Mouse (Mus musculus): ENCODE measurements around the gene Plagl2. TPM values are rescaled to one million over a fixed set of nuclear protein-coding genes. Genes with fewer than 3 reads are reported as not detected.

Gene Plagl2
- polyA plus RNA-seq, 1 experiment = 13.6 TPM

DNA sequence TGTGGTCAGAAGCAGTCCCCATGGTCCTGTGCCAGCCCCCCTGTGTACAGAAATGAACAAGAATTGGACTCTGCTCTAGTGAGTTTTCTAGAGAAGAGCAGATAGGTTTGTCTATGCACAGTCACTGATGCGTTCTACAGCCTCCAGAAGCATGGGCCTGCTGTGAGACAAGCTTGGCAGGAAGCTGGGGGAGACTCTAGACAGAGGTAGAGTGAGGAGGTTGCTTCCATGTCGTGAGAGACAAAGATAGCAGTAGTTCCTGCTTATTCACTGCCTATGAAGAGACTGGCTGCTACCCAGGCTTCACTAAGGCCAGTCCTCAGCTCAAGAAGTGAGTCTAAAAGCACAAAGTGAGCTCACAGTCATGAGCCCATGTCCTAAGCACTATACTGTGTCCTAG, 50.0 kb downstream of the Plagl2 start:
- WGBS = 76% methylated on average over 2 of the region's 2 CpGs
- H3K27ac ChIP-seq (ENCODE audit: insufficient read depth, low read depth, low read length) = no peak overlapping the region
- no peak overlapping the region for H3K4me3 ChIP-seq (ENCODE audit: low read depth, low read length)
- no peak for TF ChIP-seq POLR2A (IDR thresholded peaks at IDR 0.05; ENCODE audit: low read depth, low read length)
- peaks cover 5% of the 10 kb centered on the region; the same call in 1 of the 2 replicates for H3K4me1 ChIP-seq (ENCODE audit: control insufficient read depth, insufficient read depth, insufficient read length, low read length)
- no peaks in the 10 kb centered on the region for H3K27me3 ChIP-seq (ENCODE audit: control insufficient read depth, insufficient read depth, low read length)
- peaks cover 68% of the 10 kb centered on the region for H3K36me3 ChIP-seq (ENCODE audit: control insufficient read depth, insufficient read depth, low read length)

DNA sequence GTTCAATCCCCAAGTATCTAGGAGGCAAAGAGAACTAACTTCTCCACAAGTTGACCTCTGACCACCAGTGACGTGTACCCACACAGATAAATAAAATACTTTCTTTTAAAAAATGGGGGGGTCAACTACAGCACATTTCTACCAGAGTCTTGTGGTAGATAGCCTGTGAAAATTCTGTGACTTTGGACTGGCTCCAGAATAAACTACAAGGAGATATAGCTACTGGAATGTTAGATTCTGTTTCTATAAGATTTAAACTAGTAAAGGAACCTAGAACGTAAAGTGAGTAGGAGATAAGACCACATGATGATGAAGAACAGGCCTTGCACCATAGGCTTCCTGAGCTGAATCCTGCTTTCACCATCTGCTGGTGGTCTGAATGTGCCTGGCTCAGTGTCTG, 53.4 kb downstream of the Plagl2 start:
- WGBS = 83% methylated on average over 2 of the region's 2 CpGs
- Histone ChIP-seq H3K27ac (ENCODE audit: insufficient read depth, low read depth, low read length) (no peak overlapping the region), H3K36me3 (ENCODE audit: control insufficient read depth, insufficient read depth, low read length) (peaks cover 66% of the 10 kb centered on the region), H3K27me3 (ENCODE audit: control insufficient read depth, insufficient read depth, low read length) (no peaks in the 10 kb centered on the region), H3K4me3 (ENCODE audit: low read depth, low read length) (no peak overlapping the region), H3K4me1 (ENCODE audit: control insufficient read depth, insufficient read depth, insufficient read length, low read length) (peaks cover 3% of the 10 kb centered on the region; the same call in 1 of the 2 replicates)
- TF ChIP-seq POLR2A (IDR thresholded peaks at IDR 0.05; ENCODE audit: low read depth, low read length) = no peak
- no peak for TF ChIP-seq CTCF (IDR thresholded peaks at IDR 0.05; ENCODE audit: extremely low read depth, insufficient read length, insufficient replicate concordance, low read depth, low read length)

DNA sequence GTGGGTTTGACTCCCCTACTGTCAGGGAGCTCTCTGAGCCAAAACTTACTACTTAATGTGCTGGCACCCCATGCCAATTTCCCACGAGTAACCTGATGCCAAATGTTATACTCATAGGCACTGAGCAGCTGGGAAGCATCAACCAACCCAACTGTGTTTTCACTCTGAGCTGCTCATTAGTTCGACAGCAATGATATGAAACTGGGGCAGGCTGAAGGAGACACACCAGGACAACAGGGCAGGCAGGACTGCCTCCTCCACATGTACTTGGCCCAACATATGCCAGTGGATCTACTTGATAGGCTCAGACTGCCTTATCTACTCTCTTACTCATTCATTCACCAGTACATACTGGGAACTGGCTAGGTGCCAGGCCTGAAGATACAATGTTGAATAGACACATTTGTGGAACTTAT, 55.0 kb downstream of the Plagl2 start:
- no peaks in the 10 kb centered on the region for H3K27me3 ChIP-seq (ENCODE audit: control insufficient read depth, insufficient read depth, low read length)
- WGBS = 44% methylated on average over 2 of the region's 2 CpGs
- TF ChIP-seq POLR2A (IDR thresholded peaks at IDR 0.05; ENCODE audit: low read depth, low read length) (no peak), CTCF (IDR thresholded peaks at IDR 0.05; ENCODE audit: extremely low read depth, insufficient read length, insufficient replicate concordance, low read depth, low read length) (no peak)
- H3K36me3 ChIP-seq (ENCODE audit: control insufficient read depth, insufficient read depth, low read length) = peaks cover 57% of the 10 kb centered on the region
- peaks cover 3% of the 10 kb centered on the region; the same call in 1 of the 2 replicates for H3K4me1 ChIP-seq (ENCODE audit: control insufficient read depth, insufficient read depth, insufficient read length, low read length)
- H3K27ac ChIP-seq (ENCODE audit: insufficient read depth, low read depth, low read length) = no peak overlapping the region
- H3K4me3 ChIP-seq (ENCODE audit: low read depth, low read length) = no peak overlapping the region

DNA sequence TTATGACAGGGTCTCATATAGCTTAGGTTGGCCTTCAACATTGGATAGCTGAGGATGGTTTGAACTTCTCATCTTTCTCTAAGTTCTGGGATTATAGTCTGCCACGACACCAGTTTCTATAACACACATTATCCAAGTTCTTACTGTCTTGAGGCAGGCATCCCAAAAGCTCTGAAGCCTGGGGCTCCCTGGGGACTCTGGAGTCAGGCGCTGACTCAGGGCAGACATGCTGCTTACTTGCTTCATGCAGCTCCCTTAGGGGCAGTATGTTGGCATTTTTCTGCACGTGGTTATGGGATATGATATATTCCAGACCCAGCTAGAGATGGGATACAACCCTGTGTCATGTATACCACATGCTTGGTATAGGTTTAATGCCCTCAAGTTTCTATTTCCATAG, 61.3 kb downstream of the Plagl2 start:
- Histone ChIP-seq H3K4me3 (ENCODE audit: low read depth, low read length) (no peak overlapping the region), H3K36me3 (ENCODE audit: control insufficient read depth, insufficient read depth, low read length) (peaks cover 30% of the 10 kb centered on the region), H3K4me1 (ENCODE audit: control insufficient read depth, insufficient read depth, insufficient read length, low read length) (peaks cover 6% of the 10 kb centered on the region; the same call in 1 of the 2 replicates), H3K27me3 (ENCODE audit: control insufficient read depth, insufficient read depth, low read length) (no peaks in the 10 kb centered on the region), H3K27ac (ENCODE audit: insufficient read depth, low read depth, low read length) (no peak overlapping the region)
- TF ChIP-seq POLR2A (IDR thresholded peaks at IDR 0.05; ENCODE audit: low read depth, low read length) (no peak), CTCF (IDR thresholded peaks at IDR 0.05; ENCODE audit: extremely low read depth, insufficient read length, insufficient replicate concordance, low read depth, low read length) (no peak)
- WGBS = 88% methylated on average over 3 of the region's 3 CpGs

DNA sequence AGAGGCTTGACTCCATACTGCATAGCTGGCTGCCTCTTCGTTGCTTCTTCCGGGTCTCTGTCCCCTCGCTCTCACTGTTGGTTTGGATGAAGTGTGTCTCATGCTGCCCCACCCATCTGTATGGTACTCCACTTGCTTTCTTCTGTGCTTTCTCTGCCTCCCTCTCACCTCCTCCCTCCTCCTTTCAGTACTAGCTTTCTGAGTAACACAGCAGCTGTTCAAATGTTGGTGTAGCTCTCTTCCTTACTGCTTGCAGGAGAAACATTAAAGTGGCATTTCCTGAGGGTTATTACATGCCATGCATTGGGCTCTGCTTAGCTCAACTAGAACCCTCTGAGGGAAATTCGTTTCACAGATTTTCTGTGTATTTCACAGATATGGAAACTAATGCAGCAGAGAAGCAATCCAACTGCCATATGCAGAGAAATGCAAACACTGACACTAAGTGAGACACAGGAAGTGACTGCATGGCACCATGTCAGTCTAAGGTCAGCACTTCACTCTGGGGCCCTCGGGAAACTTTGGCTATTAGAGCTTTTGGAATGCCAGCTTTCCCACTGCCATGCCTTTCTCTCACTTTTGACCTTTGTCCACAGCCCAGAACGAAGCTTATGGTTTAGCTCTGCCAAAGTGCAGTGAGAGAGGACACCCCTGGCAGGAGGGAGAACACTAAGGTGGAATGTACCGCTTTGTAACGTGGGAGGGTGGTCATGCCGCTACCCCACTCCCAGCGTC, 61.9 kb downstream of the Plagl2 start:
- WGBS = 50% methylated on average over 10 of the region's 10 CpGs

More for the DNA sequence above, 61.9 kb downstream of the Plagl2 start:
- Histone ChIP-seq H3K36me3 (ENCODE audit: control insufficient read depth, insufficient read depth, low read length) (peaks cover 25% of the 10 kb centered on the region), H3K4me1 (ENCODE audit: control insufficient read depth, insufficient read depth, insufficient read length, low read length) (peaks cover 6% of the 10 kb centered on the region; the same call in 1 of the 2 replicates), H3K27ac (ENCODE audit: insufficient read depth, low read depth, low read length) (no peak overlapping the region), H3K4me3 (ENCODE audit: low read depth, low read length) (no peak overlapping the region), H3K27me3 (ENCODE audit: control insufficient read depth, insufficient read depth, low read length) (no peaks in the 10 kb centered on the region)
- TF ChIP-seq CTCF (IDR thresholded peaks at IDR 0.05; ENCODE audit: extremely low read depth, insufficient read length, insufficient replicate concordance, low read depth, low read length) = no peak
- no peak for TF ChIP-seq POLR2A (IDR thresholded peaks at IDR 0.05; ENCODE audit: low read depth, low read length)

Other genes with a start within 250 kb of the Plagl2 start
- gene Pdrg1, start 226.0 kb downstream of the Plagl2 start, polyA plus RNA-seq (2012; rRNA removed) = 11.0 and 18.4 TPM in 2 replicates
- gene Xkr7, start 209.6 kb downstream of the Plagl2 start, polyA plus RNA-seq (2012; rRNA removed) = 0.09 and 0.15 TPM in 2 replicates
- 6.9 and 9.2 TPM in 2 replicates for gene Ccm2l, start 175.5 kb downstream of the Plagl2 start, polyA plus RNA-seq (2012; rRNA removed)
- gene Hck, start 133.0 kb downstream of the Plagl2 start, polyA plus RNA-seq (2012; rRNA removed) = 16.8 and 31.9 TPM in 2 replicates
- 18.3 and 27.9 TPM in 2 replicates for gene Tm9sf4, start 80.1 kb downstream of the Plagl2 start, polyA plus RNA-seq (2012; rRNA removed)
- gene Tspyl3, start 16.0 kb downstream of the Plagl2 start, polyA plus RNA-seq (2012; rRNA removed) = 1.7 and 2.4 TPM in 2 replicates
- 10.5 and 20.4 TPM in 2 replicates for gene Pofut1, start 107 bp upstream of the Plagl2 start, polyA plus RNA-seq (2012; rRNA removed)
- 2.8 and 4.9 TPM in 2 replicates for gene Kif3b, start 50.0 kb upstream of the Plagl2 start, polyA plus RNA-seq (2012; rRNA removed)
- gene Asxl1, start 104.4 kb upstream of the Plagl2 start, polyA plus RNA-seq (2012; rRNA removed) = 3.1 and 6.7 TPM in 2 replicates

Measured in small intestine, adult 2 months (tissue).